Mouse (Mus musculus) liver, embryonic 14.5 days (tissue): ENCODE data around the gene Prdm13.

Experiments used
- CTCF ChIP-seq: IDR thresholded peaks from 2 replicates; pipeline ENCODE4 v1.5.1; 2016; ENCODE audit warnings: antibody characterized with exemption, low read depth, control low read depth
- EP300 ChIP-seq: IDR thresholded peaks from 2 replicates; pipeline ENCODE4 v1.6.1; 2016; ENCODE audit warnings: antibody characterized with exemption, low read depth

DNA sequence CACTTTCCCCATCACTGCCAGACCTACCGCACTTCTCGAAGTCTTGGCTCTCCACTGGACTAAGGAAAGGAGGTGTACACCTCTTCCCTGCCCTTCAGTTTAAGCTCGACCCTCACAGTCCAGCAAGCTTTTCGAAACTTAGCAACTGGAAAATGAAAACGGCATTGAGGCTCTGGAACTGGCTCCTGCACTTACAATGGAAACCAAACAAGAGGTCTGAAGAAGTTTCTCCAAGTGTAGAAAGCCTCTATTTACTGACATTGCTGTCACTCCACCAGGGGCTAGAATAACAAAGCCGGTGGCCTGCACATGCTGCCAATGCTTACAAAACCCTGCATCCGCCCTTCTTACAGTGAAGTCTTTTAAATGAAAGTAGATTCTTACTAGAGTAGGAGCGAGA lies 11.1 kb downstream of the Prdm13 start:
- TF ChIP-seq CTCF: no peak
- no peak for TF ChIP-seq EP300
